Mouse (Mus musculus) liver, embryonic 14.5 days (tissue): ENCODE measurements at regions not wholly inside any gene's neighbourhood (a gene's known extent, or its start where the extent isn't known, plus 50 kb on each side); places are given as distances from the start of the nearest gene placed in this dataset.

ENCODE experiments used
- CTCF ChIP-seq: IDR thresholded peaks from 2 replicates; pipeline ENCODE4 v1.5.1; 2016; ENCODE audit warnings: antibody characterized with exemption, low read depth, control low read depth
- EP300 ChIP-seq: IDR thresholded peaks from 2 replicates; pipeline ENCODE4 v1.6.1; 2016; ENCODE audit warnings: antibody characterized with exemption, low read depth

DNA sequence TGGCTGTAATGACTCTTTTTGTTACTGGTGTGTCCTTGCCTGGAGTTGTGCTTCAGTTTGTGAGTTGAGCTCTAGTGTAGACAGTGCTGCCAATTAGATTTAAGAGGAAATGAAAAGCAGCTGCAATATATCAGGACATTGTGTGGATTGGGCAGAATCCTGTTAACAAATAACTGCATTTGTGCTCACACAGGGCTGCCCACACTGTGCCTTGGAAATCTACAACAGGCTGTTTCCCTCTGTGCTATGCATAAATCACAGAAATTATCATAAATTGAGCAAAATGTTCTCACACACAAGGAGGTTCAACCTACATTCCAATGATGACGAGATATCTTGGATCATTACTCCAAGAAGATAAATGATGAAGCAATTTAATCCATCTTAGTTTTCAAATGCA, 455.2 kb upstream of the Cntn3 start:
- TF ChIP-seq CTCF (no peak), EP300 (no peak)
